Mouse (Mus musculus) erythroblast, embryonic 14.5 days (primary cell): Measurements from ENCODE around the gene Vmn1r74.

ENCODE experiments used
- GATA1 ChIP-seq: IDR thresholded peaks from 2 replicates; pipeline ENCODE4 v1.6.1; 2012; ENCODE audit warnings: low read length, inconsistent platforms, mixed read lengths
- TAL1 ChIP-seq: IDR thresholded peaks from 3 replicates; pipeline ENCODE4 v1.6.1; 2012; ENCODE audit warnings: low read length, inconsistent platforms, mixed read lengths

- TF ChIP-seq TAL1 (no peak), GATA1 (no peak)
Measured at GRCm38 (mm10) chr7:11813751-11814150, 20.0 kb upstream of the Vmn1r74 start.
